In genomic region chr12:71874984-71875383, GRCm38 (mm10) we compare ENCODE assay signal across 28 mouse cellular contexts. TPM values are rescaled to one million over a fixed set of nuclear protein-coding genes. Genes with fewer than 3 reads are reported as not detected.
DNase-seq lines count a peak whose midpoint lies in the region; ATAC-seq and TF ChIP-seq lines count a peak whose summit lies in the region.
"Had no signal": no experiment of that assay in that cellular context is flagged by ENCODE, and none has a peak within 500 bp of the region (broad histone marks: within the 10 kb centered on the region; RNA-seq: fewer than 3 reads in every experiment).

No protein-coding gene starts in this region.

- H3K27me3 ChIP-seq in heart, embryonic 12.5 days (replicated peaks): no peaks in the 10 kb centered on the region
- no peaks in the 10 kb centered on the region for H3K27me3 ChIP-seq in heart, embryonic 11.5 days (ENCODE audit: control insufficient read depth, insufficient read depth, low read length)
- H3K27me3 ChIP-seq in kidney, embryonic 15.5 days: no peaks in the 10 kb centered on the region
- no peaks in the 10 kb centered on the region for H3K27me3 ChIP-seq in liver, embryonic 13.5 days
- H3K27me3 ChIP-seq in small intestine, adult 2 months (ENCODE audit: control insufficient read depth, insufficient read depth, low read length): no peaks in the 10 kb centered on the region
- H3K27me3 ChIP-seq: CH12.LX; heart, embryonic 15.5 days; limb, embryonic 12.5 days; liver, embryonic 15.5 days had no signal

- no peaks in the 10 kb centered on the region for H3K9me3 ChIP-seq in heart, embryonic 12.5 days (replicated peaks)
- no peaks in the 10 kb centered on the region for H3K9me3 ChIP-seq in heart, embryonic 11.5 days (replicated peaks; ENCODE audit: control insufficient read depth, low read length)
- no peaks in the 10 kb centered on the region for H3K9me3 ChIP-seq in kidney, embryonic 15.5 days (replicated peaks)
- H3K9me3 ChIP-seq in liver, embryonic 13.5 days (replicated peaks): no peaks in the 10 kb centered on the region
- H3K9me3 ChIP-seq: heart, embryonic 15.5 days; limb, embryonic 12.5 days; liver, embryonic 15.5 days had no signal

- no peak for TF ChIP-seq POLR2A in small intestine, adult 2 months (IDR thresholded peaks at IDR 0.05; ENCODE audit: low read depth, low read length)

- DNase-seq in kidney, adult 9 months: no peak
- DNase-seq in liver, embryonic 13.5 days: no peak
- no peak for DNase-seq in lung, adult 18-20 months
- DNase-seq: adrenal gland, adult 8-10 months; cerebellum, adult 2 months; cerebellum, postnatal 14 days; gastrocnemius, postnatal 10 days; kidney, adult 18-20 months; lung, postnatal 4 days; midbrain, embryonic 14.5 days; right cerebral cortex, postnatal 25 days; spleen, adult 18-20 months; thymus, postnatal 25 days had no signal

- no peak overlapping the region for H3K4me3 ChIP-seq in heart, embryonic 12.5 days
- H3K4me3 ChIP-seq in heart, embryonic 11.5 days (ENCODE audit: low read depth, low read length): no peak overlapping the region
- H3K4me3 ChIP-seq in kidney, embryonic 15.5 days (replicated peaks): no peak overlapping the region
- H3K4me3 ChIP-seq in liver, embryonic 13.5 days (replicated peaks): no peak overlapping the region
- no peak overlapping the region for H3K4me3 ChIP-seq in small intestine, adult 2 months (ENCODE audit: low read depth, low read length)
- H3K4me3 ChIP-seq: erythroblast, embryonic 14.5 days; heart, embryonic 15.5 days; layer of hippocampus, adult 2 months; left cerebral cortex, adult 2 months; limb, embryonic 12.5 days; liver, embryonic 15.5 days had no signal

- H3K4me2 ChIP-seq in heart, embryonic 12.5 days: no peak overlapping the region
- no peak overlapping the region for H3K4me2 ChIP-seq in heart, embryonic 11.5 days
- no peak overlapping the region for H3K4me2 ChIP-seq in kidney, embryonic 15.5 days
- H3K4me2 ChIP-seq in liver, embryonic 13.5 days: no peak overlapping the region
- H3K4me2 ChIP-seq: heart, embryonic 15.5 days; hindbrain, embryonic 14.5 days; limb, embryonic 12.5 days; liver, embryonic 15.5 days had no signal

- WGBS in heart, embryonic 12.5 days: 85% methylated on average over 3 of the region's 3 CpGs
- 87% methylated on average over 3 of the region's 3 CpGs for WGBS in heart, embryonic 11.5 days (ENCODE audit: insufficient replicate concordance)
- WGBS in kidney, embryonic 15.5 days: 58% methylated on average over 3 of the region's 3 CpGs
- WGBS in liver, embryonic 13.5 days (ENCODE audit: insufficient replicate concordance): 69% methylated on average over 3 of the region's 3 CpGs
- WGBS in small intestine, adult 2 months: 69% methylated on average over 3 of the region's 3 CpGs

- H3K9ac ChIP-seq in heart, embryonic 12.5 days: 0 out of 2 replicates have a peak overlapping the region, but pooled peaks have one; percentile 5
- H3K9ac ChIP-seq in heart, embryonic 11.5 days (ENCODE audit: low read depth, low read length): no peak overlapping the region
- no peak overlapping the region for H3K9ac ChIP-seq in kidney, embryonic 15.5 days
- no peak overlapping the region for H3K9ac ChIP-seq in liver, embryonic 13.5 days
- H3K9ac ChIP-seq: heart, embryonic 15.5 days; hindbrain, embryonic 14.5 days; limb, embryonic 12.5 days; liver, embryonic 15.5 days had no signal

- H3K27ac ChIP-seq in heart, embryonic 12.5 days (ENCODE audit: poor library complexity, severe bottlenecking): no peak overlapping the region
- H3K27ac ChIP-seq in heart, embryonic 11.5 days (ENCODE audit: low read depth, low read length): no peak overlapping the region
- H3K27ac ChIP-seq in kidney, embryonic 15.5 days: 0 out of 2 replicates have a peak overlapping the region, but pooled peaks have one; percentile 20
- H3K27ac ChIP-seq in liver, embryonic 13.5 days: peak overlapping the region; percentile 29; the same call in 1 of the 2 replicates
- H3K27ac ChIP-seq in small intestine, adult 2 months (ENCODE audit: insufficient read depth, low read depth, low read length): peak overlapping the region; percentile 83
- H3K27ac ChIP-seq: heart, embryonic 15.5 days; hindbrain, embryonic 14.5 days; layer of hippocampus, adult 2 months; left cerebral cortex, adult 2 months; limb, embryonic 12.5 days; liver, embryonic 15.5 days had no signal

- TF ChIP-seq CTCF in small intestine, adult 2 months (IDR thresholded peaks at IDR 0.05; ENCODE audit: extremely low read depth, insufficient read length, insufficient replicate concordance, low read depth, low read length): no peak

- ATAC-seq in heart, embryonic 12.5 days (ENCODE audit: insufficient number of reproducible peaks, low FRiP score): no peak
- no peak for ATAC-seq in heart, embryonic 11.5 days (replicated peaks; ENCODE audit: insufficient number of reproducible peaks, low FRiP score, low TSS enrichment)
- ATAC-seq in kidney, embryonic 15.5 days (replicated peaks; ENCODE audit: low FRiP score): no peak
- no peak for ATAC-seq in liver, embryonic 13.5 days (ENCODE audit: low read depth)
- ATAC-seq: activated CD4-positive, CD25-positive, alpha-beta regulatory T cell, adult 4 months; forebrain, embryonic 16.5 days; lung, postnatal 0 days had no signal

- H3K36me3 ChIP-seq in heart, embryonic 12.5 days: 0 out of 2 replicates have a peak, but pooled peaks cover 9% of the 10 kb centered on the region
- H3K36me3 ChIP-seq in heart, embryonic 11.5 days (ENCODE audit: control insufficient read depth, insufficient read depth, low read length): no peaks in the 10 kb centered on the region
- H3K36me3 ChIP-seq in kidney, embryonic 15.5 days: no peaks in the 10 kb centered on the region
- H3K36me3 ChIP-seq in liver, embryonic 13.5 days: peaks cover 3% of the 10 kb centered on the region; the same call in 1 of the 2 replicates
- peaks cover 2% of the 10 kb centered on the region; the same call in 1 of the 2 replicates for H3K36me3 ChIP-seq in small intestine, adult 2 months (ENCODE audit: control insufficient read depth, insufficient read depth, low read length)
- H3K36me3 ChIP-seq: heart, embryonic 15.5 days; limb, embryonic 12.5 days had no signal

- H3K4me1 ChIP-seq in heart, embryonic 12.5 days (replicated peaks): peaks cover 71% of the 10 kb centered on the region
- H3K4me1 ChIP-seq in heart, embryonic 11.5 days (ENCODE audit: control insufficient read depth, insufficient read depth, low read length): peaks cover 38% of the 10 kb centered on the region
- H3K4me1 ChIP-seq in kidney, embryonic 15.5 days: peaks cover 36% of the 10 kb centered on the region
- H3K4me1 ChIP-seq in liver, embryonic 13.5 days (replicated peaks): peaks cover 56% of the 10 kb centered on the region
- H3K4me1 ChIP-seq in small intestine, adult 2 months (ENCODE audit: control insufficient read depth, insufficient read depth, insufficient read length, low read length): peaks cover 17% of the 10 kb centered on the region; the same call in 1 of the 2 replicates

RNA-seq across cellular contexts. Expression of gene Daam1, which starts 44.1 kb away (rescaled TPM):
- polyA plus RNA-seq in heart, embryonic 12.5 days (2016; fragmentation: Nextera tagmentation; extraction: Ambion mirVana): 23.1 and 23.3 TPM in 2 replicates
- polyA plus RNA-seq in heart, embryonic 11.5 days (2014; fragmentation: Nextera tagmentation; extraction: Ambion mirVana): 25.7 and 33.0 TPM in 2 replicates
- polyA plus RNA-seq in kidney, embryonic 15.5 days (2015; fragmentation: Nextera tagmentation; extraction: Ambion mirVana): 9.0 and 9.4 TPM in 2 replicates
- polyA plus RNA-seq in liver, embryonic 13.5 days (2015; fragmentation: Nextera tagmentation; extraction: Ambion mirVana): 8.8 and 11.1 TPM in 2 replicates
- polyA plus RNA-seq in small intestine, adult 2 months (2012; rRNA removed): 1.2 and 2.4 TPM in 2 replicates

Comparison
In these comparisons a context has a peak if more than half of its experiments do, and no peak if none do; other contexts are left out.
1. H3K27ac ChIP-seq: peak in kidney, embryonic 15.5 days (single experiment), liver, embryonic 13.5 days (single experiment) and small intestine, adult 2 months (single experiment); none in heart, embryonic 12.5 days (single experiment) and heart, embryonic 11.5 days (single experiment).